Mouse (Mus musculus) spleen, postnatal 4 days (tissue): ENCODE measurements around the gene Caln1.
"Not testable (repeated sequence)": the region's sequence is repeated elsewhere in the genome, so short reads cannot be mapped to it uniquely, and the experiment has no call there.

Experiments
- DNase-seq, 2 experiments: peaks; one replicate each; pipeline ENCODE4 v3.0.0; 2022; ENCODE audit warnings: low spot score in 2 of 2

Caln1 gene

DNA sequence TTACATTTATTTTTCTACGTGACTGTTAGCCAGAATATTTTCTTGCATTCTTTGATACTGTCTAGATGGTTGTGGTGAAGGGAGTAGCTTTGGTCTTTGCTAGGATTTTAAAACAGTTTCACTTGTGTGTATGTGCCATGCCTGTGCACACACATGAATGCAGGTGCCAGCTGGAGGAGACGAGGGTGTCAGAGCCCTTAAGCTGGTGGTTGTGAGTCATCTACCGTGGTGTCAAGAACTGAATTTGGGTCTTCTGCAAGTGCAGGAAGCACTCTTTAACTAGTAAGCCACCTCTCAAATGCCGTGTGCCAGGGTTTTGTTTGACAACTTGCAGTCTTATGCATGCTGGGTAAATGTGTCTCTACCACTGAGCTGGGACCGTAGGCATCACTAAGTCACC, 178.2 kb downstream of the Caln1 start:
- no peak for DNase-seq

DNA sequence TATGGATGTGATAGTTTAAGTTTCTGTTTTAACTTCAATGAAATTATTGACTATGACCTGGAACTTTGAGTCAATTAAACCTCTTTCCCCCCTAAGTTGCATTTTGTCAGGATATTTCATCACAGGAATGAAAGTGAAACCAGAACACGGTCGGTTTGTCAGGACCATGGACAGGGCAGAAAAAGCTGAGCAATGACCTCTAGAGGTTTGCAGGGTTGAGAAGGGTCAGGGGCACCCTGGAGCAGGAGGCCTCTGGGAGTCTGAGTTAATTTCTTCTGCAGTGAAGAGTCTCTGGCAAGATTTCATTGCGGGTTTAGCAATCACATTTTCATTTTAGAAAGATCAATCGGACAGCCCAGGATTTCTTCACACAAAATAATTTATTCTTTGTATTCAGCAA, 184.7 kb downstream of the Caln1 start:
- no peak for DNase-seq

DNA sequence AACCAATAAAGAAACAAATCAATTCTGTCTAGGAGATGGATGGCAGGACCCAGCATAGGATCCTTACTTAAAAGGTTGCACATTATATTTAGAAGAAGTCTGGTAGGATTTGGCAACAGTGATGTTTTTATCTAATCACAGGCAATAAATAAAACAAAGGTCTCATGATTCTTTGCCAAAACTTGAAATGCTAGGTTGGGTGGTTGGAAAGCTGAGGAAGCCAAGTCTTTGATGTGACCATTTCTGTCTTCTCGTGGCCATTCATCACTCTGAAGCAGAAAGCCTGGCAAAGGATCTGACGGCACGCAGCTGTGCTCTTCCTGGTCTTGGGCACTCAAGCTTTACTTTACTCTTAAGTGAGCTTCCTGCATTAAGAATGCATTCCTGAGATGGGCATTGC, 193.9 kb downstream of the Caln1 start:
- no peak for DNase-seq

DNA sequence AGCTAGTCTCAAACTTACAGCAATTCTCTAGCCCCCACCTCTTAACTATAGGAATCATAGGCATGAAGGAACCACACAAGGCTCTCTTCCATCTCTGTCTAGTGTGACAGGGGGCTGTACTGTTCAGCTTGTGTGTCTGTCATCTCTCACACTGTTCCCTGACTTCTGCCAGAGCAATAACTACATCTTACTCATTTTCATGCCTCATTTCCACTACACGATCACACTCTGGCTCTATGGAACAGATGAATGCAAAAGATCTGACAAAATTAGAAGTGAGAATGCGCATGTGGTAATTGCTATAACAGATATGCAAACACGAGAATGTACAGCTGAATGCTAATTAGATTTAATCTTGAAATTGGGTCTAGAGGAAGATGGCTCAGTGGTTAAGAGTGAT, 196.7 kb downstream of the Caln1 start:
- no peak for DNase-seq

DNA sequence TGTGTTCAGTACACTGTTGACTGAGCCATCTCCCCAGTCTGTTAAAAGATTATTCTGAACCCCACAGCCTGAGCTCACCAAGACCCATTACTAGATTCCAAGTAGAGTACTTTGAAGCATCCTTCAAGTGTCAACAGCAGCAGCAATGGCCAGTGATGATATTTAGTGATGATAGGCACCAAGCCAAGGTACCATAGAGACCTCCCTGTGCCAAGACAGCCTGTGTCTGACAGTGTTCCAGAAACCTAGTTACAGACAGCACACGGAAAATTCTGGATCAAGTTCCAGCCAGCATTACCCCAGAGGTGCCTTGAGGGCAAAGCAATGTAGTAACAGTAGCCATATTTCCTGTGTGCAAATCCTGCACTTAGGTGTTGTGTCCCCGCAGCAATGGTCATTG, 208.3 kb downstream of the Caln1 start:
- DNase-seq = no peak

DNA sequence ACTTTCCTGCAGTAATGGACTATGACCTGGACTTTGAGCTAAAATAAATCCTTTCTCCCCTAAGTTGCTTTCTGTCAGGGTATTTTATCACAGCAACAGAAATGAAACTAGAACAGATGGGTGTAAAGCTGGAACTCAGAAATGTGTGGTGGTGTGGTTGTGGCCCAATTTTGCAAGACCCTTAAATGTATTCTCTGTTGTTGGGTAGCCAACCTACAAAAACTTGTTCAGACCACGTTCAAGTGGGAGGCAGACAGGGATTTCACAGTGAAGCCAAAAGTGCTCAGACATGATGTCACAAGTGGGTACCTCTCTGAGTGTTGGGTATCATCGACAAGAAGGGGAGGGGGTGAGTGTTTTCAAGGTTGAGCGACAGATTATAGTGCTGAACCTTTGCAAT, 214.8 kb downstream of the Caln1 start:
- DNase-seq = no peak

DNA sequence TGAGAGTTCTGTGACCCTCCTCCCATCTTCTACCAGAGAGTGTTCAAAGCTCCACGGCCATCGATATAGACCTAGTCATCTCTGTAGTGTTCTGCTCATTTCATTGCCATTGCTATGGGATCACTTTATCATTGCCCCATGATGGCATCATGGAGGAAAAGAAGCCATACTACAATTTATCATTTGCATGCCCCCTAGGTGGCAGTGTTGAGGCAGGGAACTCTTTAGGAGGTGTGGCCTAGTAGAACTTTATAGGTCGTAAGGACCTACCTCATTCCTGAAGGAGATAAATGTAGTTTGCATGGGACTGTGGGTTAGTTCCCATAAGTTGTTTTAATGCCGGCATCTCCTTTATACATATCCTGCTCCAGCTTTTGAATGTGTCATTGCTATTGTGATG, 217.0 kb downstream of the Caln1 start:
- no peak for DNase-seq

DNA sequence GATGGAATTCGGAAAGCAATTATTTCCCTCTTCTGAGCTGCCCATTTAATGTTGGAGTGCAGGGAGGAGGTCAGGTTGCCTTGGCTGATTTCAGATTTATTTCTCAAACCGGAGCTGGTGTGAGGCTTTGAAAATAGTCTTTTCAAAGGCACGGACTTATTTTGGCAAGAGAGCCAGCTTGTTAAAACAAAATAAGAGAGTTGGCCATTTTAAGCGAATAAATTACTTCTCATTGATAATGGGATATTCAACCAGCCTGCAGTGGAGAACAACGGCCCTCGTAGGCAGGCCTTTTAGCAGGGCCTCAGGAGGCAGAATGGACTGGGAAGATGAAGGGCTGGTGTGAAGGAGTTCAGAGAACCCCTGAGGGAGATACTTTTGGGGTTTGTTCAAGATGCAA, 227.3 kb downstream of the Caln1 start:
- no peak for DNase-seq

DNA sequence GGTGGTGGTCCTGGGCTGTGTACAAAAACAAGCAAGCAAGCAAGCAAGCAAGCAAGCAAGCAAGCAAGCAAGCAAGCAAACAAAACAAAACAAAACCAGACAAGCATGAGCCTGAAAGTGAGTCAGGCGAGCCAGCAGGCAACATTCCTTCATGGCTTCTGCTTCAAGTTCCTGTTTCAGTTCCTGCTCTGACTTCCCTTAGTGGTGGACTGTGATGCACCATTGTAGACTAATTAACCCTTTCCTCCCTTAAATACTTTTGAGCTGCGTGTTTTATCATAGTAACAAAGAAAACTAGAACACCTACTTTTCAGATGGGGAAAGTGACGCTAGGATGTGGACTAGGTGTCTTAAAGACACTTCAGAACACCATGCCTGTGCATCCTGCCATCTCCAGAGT, 244.4 kb downstream of the Caln1 start:
- DNase-seq = no peak

DNA sequence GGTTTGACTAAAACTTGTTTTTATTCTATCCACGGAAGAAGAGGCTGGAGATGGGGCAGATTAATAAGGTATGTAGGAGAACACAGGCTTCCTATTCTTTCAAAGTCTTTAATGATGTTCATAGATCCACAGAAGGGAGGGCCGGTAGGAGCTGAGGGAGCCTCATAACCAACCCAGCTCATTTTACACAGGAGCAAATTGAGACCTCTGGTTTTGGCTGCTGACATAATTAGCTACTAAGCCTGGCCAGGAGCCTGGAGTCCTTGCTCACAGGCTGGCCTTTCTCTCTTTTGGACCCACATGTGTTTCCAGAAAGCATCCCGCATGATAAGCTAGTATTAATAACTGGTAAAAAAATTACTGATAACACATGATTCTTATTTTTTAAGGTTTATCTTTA, 245.0 kb downstream of the Caln1 start:
- DNase-seq = no peak

DNA sequence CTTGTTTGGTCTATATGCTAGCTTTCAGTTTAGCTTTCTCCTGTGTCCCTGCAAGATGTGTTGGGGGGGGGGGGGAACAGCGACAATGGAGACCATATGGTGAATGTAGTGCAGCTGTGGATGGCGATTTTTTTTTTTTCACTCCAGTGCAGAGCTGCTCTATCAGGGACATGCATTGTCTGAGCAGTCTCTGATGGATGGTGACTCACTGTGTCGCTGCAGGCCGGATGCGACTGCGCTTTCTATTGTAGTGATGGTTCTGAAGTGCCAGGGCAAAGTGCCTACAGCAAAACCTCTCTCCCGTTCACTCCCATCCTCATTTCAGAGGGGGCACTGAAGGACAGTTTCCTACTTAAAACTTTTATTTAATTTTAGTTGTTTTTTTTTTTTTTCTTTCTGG, 250.8 kb downstream of the Caln1 start:
- DNase-seq = no peak

DNA sequence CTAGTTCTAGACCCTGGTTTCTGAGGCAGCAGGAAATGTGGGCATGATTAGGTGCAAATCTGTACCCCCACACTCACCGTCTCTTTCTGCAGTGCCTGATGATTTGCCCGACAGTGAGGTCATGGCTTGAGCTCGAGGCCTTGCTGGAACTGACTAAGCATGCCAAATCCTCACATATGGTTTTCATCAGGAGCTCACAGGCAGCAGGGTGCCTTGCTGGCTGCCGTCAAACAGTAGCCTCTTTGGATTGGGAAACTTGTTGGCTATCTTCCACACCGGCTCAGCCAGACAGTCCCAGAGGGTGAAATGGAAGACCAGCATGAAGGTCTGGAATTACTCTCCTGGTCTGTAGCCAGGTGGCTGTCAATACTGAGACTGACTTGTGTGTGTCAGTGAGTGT, 254.0 kb downstream of the Caln1 start:
- no peak for DNase-seq

DNA sequence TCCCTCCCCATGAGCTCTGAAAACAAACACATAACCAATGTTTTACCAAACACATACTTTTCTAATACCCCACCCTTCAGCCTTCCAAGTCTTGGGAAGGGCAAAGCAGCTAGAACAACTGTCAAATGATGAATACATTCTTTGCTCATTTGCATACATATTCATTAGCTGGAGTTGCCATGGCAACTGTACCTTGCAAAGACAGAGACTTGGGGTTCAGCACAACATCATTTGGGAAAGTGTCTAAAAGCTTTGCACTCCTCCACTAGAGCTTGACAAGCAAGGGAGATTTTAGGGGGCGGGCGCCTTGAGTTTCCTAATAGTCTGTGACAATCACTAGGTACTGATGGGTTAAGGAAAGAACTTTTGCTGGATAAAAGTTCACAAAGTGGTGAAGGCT, 258.5 kb downstream of the Caln1 start:
- no peak for DNase-seq

DNA sequence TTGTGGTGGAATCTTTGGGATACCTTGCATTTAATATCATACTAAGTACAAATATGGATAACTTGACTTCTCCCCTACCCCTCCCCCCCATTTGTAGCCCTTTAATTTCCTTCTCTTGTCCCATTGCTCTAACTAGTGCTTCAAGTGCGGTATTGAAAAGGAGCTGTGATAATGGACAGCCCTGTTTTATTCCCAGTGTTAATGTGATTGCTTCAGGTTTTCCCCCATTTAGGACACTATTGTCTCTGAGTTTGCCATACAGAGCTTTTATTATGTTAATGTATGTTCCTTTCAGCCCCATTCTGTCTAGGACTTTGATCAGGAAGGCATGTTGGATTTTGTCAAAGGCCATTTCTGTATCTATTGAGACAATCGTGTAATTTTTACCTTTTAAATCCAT, 266.1 kb downstream of the Caln1 start:
- no peak for DNase-seq

DNA sequence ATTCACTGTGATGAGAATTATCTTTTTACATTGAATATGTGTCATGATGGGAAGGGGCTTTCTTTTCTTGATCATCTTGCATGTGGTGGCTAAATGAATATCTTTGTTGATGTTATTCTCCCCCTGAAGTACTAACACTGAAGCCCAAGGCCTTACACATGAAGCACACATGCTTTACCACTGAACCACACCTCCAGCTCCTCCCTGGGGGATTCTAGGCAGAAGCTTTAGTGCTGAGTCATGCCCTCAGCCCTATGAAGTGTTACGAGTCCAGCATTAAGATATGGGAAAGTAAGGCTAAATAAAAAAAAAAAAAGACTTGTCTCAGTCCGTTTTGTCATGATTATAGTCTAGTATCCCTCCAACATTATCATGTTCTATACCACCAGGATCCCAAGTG, 272.6 kb downstream of the Caln1 start:
- no peak for DNase-seq

DNA sequence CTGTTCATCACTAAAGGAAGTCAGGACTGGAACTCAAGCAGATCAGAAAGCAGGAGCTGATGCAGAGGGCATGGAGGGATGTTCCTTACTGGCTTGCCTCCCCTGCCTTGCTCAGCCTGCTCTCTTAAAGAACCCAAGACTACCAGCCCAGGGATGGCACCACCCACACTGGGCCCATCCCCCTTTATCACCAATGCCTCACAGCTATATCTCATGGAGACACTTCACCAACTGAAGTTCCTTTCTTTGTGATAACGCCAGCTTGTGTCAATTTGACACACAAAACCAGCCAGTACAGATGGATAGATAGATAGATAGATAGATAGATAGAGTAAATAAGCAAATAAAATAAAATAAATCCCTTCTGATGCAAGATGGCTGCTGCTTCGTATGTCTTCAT, 276.9 kb downstream of the Caln1 start:
- not testable (repeated sequence) for DNase-seq

DNA sequence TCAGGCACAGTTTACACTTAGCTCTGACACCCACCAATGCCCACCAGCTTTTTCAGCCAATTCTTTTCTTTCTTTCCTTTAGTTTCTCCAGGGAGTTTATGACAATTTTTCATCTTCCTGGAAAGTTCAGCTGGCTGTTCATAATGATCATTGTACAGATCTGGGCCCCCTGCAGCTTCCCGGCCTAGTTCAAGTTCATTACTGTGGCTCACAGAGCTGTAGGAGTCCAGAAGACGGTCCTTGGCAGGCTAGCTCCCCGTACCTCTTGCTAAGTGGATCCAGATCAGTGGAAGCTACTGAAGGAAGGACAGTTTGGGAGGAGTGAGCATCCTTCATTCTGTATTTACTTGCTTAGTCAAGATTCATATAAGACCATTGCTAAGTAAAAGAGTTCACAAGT, 288.9 kb downstream of the Caln1 start:
- no peak for DNase-seq

DNA sequence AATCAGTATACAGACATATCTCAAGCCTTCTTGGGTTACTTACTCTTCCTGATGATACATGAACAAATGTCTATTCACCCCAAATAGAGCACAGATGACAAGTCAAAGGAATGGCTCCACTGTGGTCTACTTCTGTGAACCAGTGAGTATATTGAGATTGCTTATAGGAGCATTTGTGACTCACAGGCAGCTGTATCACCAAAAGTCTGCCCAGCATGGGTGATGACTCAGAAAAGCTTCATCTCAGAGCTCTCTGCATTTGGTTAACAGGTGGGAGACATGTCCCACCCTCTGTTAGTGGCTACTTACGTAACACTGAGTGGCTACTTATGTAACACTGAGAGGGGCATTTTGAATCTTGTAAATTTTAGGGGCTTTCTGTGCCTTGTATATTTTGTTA, 296.8 kb downstream of the Caln1 start:
- no peak for DNase-seq

DNA sequence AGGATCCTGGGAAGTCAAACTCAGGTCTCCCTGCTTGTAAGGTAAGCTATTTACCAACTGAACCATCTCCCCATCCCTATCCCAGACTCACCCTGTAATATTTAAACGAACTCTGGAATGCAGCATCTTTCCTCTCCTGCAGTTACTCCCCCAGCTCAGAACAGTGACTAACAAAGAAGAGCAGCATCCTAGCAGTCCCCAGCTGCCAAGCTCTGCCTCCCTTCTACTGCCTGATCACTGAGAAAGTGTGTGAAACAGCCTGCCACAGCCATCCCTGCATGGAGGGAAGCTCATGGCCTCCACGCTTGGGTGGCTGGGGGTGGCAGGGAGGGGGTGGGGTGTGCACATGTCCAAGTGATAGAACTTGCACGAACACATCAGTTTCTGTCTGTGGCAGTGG, 303.3 kb downstream of the Caln1 start:
- no peak for DNase-seq

DNA sequence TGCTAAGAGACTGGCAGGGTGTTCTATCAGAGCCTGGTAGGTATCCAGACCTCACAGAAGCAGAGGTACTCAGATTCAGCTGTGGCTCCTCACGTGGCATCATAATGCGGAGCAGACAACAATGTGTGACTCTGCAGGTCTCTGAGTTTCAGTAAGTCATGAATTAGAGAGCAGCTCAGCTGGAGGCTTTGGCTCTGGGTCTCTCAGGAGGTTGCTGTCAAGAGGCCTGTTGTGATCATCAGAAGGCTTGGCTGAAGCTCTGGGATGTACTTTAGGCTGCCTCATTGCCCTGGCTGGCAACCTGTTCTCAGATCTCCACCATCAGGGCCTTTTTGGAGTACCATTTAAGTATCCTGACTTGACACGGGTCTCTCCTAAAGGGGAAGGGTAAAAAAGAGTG, 303.8 kb downstream of the Caln1 start:
- DNase-seq = no peak

DNA sequence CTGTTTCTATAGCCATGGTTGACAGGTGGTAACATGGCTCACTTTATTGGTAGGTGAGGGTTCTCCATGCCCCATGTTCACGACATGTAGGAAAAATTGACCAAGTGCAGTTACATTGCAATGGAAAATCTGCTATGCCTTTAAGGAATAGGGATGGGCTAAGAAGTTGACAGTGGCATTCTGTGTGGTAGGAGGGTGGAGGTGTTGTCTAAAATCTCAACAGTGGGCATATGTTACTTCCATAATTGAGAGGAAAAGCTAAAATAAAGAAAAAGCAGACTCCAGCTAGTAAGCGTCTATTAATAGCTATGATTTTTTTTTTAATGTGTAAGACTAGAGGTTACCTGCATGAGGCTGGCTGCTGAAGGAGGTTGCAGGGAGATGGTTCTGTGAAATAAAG, 308.6 kb downstream of the Caln1 start:
- no peak for DNase-seq

DNA sequence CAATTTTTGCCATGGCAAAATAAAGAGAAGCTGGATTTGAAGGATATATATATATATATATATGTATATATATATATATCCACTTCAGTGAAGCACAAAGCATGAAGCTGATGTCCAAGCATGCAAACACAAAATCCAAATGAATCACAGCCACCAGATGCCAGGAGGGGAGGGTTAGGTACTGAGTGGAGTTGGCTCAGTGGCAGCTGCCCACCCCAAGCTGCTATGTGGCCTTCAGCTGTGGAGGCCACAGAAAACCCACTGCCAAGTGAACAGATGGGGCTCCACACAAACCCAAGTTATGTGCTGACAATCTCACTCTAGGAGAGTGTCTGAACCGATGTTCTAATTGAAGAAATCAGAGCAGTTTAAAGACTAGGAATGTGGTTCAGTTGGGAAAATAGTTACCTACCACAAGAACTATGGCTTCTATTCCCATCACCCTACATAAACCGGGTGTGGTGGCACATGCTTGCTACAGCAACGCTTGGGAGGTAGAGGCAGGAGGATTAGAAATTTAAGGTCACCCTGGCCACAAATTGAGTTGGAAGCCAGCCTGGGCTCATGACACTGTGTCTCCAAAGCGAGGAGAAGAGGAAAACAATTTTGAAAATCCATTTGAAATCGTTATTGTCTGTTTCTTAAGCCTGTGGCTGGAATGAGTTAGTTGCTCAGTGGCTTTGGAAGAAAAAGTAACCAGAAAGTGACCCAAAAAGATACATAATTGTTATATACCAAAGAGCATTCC, 316.8 kb downstream of the Caln1 start:
- DNase-seq = no peak

DNA sequence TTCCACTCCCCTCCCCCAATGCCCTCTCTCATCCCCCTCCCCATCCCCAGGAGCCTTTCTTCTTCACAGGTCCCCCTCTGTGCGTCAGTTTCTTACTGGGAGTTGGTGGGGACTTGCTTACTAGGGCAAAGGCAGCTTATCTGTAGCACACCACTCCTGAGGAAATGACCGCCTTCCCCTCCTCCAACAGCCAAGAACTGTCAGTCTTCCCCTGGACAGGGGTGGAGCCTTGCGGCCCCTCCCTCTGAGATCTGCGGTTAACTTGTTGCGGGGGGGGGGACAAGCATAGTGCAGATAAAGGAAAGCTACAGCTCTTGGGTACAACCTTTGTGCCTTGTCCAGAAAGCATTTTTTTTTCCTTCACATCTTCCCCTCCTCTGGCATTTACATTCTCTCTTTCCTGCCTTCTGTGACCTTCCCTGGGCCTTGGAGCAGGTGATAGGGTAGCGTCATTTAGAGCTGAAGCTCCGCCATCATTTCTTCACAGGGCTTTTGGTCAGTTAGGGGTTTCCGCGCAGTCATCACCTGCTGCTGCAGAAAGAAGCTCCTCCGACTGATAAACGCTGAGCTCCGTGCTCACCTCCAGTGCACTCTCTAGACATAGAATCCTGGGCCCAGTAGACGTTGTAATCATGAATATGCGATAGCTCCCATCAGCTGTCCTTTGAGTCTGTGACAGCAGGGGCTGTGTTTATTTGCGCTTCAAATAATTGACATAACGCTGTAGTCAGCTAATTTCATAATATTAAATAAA, 319.3 kb downstream of the Caln1 start:
- no peak for DNase-seq

DNA sequence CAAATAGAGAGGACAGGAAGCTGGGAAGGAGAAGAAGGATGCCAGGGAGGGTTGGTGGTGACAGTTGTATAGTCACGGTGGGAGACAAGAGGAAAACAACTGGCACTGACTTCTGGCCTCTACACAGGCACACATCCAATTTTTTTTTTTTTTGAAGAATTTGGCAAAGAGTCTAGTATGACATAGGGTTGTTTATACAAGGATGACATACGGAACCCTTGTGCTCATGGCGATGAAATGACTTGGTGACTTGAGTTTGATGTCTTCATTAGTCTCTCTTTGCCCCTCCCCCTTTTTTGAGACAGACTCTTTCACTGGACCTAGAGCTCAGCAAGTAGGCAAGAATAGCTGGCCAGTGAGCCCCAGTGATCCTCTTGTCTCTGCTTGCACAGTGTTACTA, 322.1 kb downstream of the Caln1 start:
- no peak for DNase-seq
